Mouse (Mus musculus): ENCODE data around the gene Tmem41b. TPM values are rescaled to one million over a fixed set of nuclear protein-coding genes. Genes with fewer than 3 reads are reported as not detected.
A peak's percentile ranks its signal among the peaks of the same experiment; 100 is the strongest.

The Tmem41b gene
- polyA plus RNA-seq, 1 experiment from 2014 or later = 65.6 TPM

- peaks cover 6% of the 10 kb centered on the region; the same call in 1 of the 2 replicates for H3K4me1 ChIP-seq
- WGBS = 76% methylated on average over 11 of the region's 11 CpGs
- no peak for DNase-seq (ENCODE audit: low spot score)
- no peak overlapping the region for H3K4me3 ChIP-seq
- H3K36me3 ChIP-seq = peaks cover 7% of the 10 kb centered on the region
- no peaks in the 10 kb centered on the region for H3K9me3 ChIP-seq
- H3K27ac ChIP-seq = no peak overlapping the region
- no peaks in the 10 kb centered on the region for H3K27me3 ChIP-seq (ENCODE audit: insufficient read depth, poor library complexity, severe bottlenecking)
Measured at GRCm38 (mm10) chr7:109967805-109968579, 18.7 kb downstream of the Tmem41b start.

- Histone ChIP-seq H3K27me3 (ENCODE audit: insufficient read depth, poor library complexity, severe bottlenecking) (no peaks in the 10 kb centered on the region), H3K27ac (no peak overlapping the region), H3K4me3 (no peak overlapping the region), H3K4me1 (peaks cover 9% of the 10 kb centered on the region), H3K36me3 (no peaks in the 10 kb centered on the region), H3K9me3 (no peaks in the 10 kb centered on the region)
- DNase-seq (ENCODE audit: low spot score) = no peak
Measured at GRCm38 (mm10) chr7:109965658-109966057, 21.1 kb downstream of the Tmem41b start.

- Histone ChIP-seq H3K36me3 (no peaks in the 10 kb centered on the region), H3K4me3 (no peak overlapping the region), H3K4me1 (peaks cover 19% of the 10 kb centered on the region), H3K9me3 (no peaks in the 10 kb centered on the region), H3K27ac (no peak overlapping the region), H3K27me3 (ENCODE audit: insufficient read depth, poor library complexity, severe bottlenecking) (no peaks in the 10 kb centered on the region)
- 88% methylated on average over 4 of the region's 4 CpGs for WGBS
- no peak for DNase-seq (ENCODE audit: low spot score)
Measured at GRCm38 (mm10) chr7:109963707-109964106, 23.0 kb downstream of the Tmem41b start.

GRCm38 (mm10) chr7:109962596-109962995, 24.1 kb downstream of the Tmem41b start:
- no peaks in the 10 kb centered on the region for H3K36me3 ChIP-seq
- H3K27me3 ChIP-seq (ENCODE audit: insufficient read depth, poor library complexity, severe bottlenecking) = no peaks in the 10 kb centered on the region
- no peaks in the 10 kb centered on the region for H3K9me3 ChIP-seq
- WGBS = 79% methylated on average over 4 of the region's 4 CpGs
- peaks cover 23% of the 10 kb centered on the region for H3K4me1 ChIP-seq
- no peak for DNase-seq (ENCODE audit: low spot score)
- no peak overlapping the region for H3K4me3 ChIP-seq
- no peak overlapping the region for H3K27ac ChIP-seq

- no peak for DNase-seq (ENCODE audit: low spot score)
- no peaks in the 10 kb centered on the region for H3K27me3 ChIP-seq (ENCODE audit: insufficient read depth, poor library complexity, severe bottlenecking)
- H3K4me1 ChIP-seq = peaks cover 27% of the 10 kb centered on the region
- no peaks in the 10 kb centered on the region for H3K36me3 ChIP-seq
- H3K9me3 ChIP-seq = no peaks in the 10 kb centered on the region
- WGBS = 81% methylated on average over 2 of the region's 2 CpGs
- no peak overlapping the region for H3K27ac ChIP-seq
- H3K4me3 ChIP-seq = no peak overlapping the region
Measured at GRCm38 (mm10) chr7:109961570-109961969, 25.2 kb downstream of the Tmem41b start.

- WGBS = 8% methylated on average over 13 of the region's 13 CpGs
- H3K4me3 ChIP-seq = peak overlapping the region; percentile 86
Measured at GRCm38 (mm10) chr7:109960613-109961154, 26.0 kb downstream of the Tmem41b start.

GRCm38 (mm10) chr7:109959716-109960612, 26.8 kb downstream of the Tmem41b start, which contains the start of gene Dennd5a:
Dennd5a (minus strand) TSS chr7:109960470.
- Histone ChIP-seq H3K36me3 (no peaks in the 10 kb centered on the region), H3K27me3 (ENCODE audit: insufficient read depth, poor library complexity, severe bottlenecking) (no peaks in the 10 kb centered on the region), H3K27ac (peak within 1 kb of the TSS; percentile 97), H3K9me3 (no peaks in the 10 kb centered on the region), H3K4me3 (peak within 1 kb of the TSS; percentile 86), H3K4me1 (peaks cover 32% of the 10 kb centered on the region)
- DNase-seq (ENCODE audit: low spot score) = peak; percentile 93
- WGBS = 2% methylated on average over 107 of the region's 107 CpGs

More at GRCm38 (mm10) chr7:109960613-109961154, 26.0 kb downstream of the Tmem41b start:
- H3K36me3 ChIP-seq = no peaks in the 10 kb centered on the region
- peak overlapping the region; percentile 97 for H3K27ac ChIP-seq
- no peaks in the 10 kb centered on the region for H3K9me3 ChIP-seq
- H3K4me1 ChIP-seq = peaks cover 27% of the 10 kb centered on the region
- DNase-seq (ENCODE audit: low spot score) = no peak
- no peaks in the 10 kb centered on the region for H3K27me3 ChIP-seq (ENCODE audit: insufficient read depth, poor library complexity, severe bottlenecking)

- no peak for DNase-seq (ENCODE audit: low spot score)
- Histone ChIP-seq H3K9me3 (no peaks in the 10 kb centered on the region), H3K27me3 (ENCODE audit: insufficient read depth, poor library complexity, severe bottlenecking) (no peaks in the 10 kb centered on the region), H3K36me3 (no peaks in the 10 kb centered on the region), H3K27ac (peak overlapping the region; percentile 97), H3K4me1 (peaks cover 39% of the 10 kb centered on the region), H3K4me3 (peak overlapping the region; percentile 86)
- WGBS = 6% methylated on average over 18 of the region's 18 CpGs
Measured at GRCm38 (mm10) chr7:109958843-109959715, 27.6 kb downstream of the Tmem41b start.

- 0 out of 2 replicates have a peak overlapping the region, but pooled peaks have one; percentile 17 for H3K27ac ChIP-seq
- no peak for DNase-seq (ENCODE audit: low spot score)
- H3K27me3 ChIP-seq (ENCODE audit: insufficient read depth, poor library complexity, severe bottlenecking) = no peaks in the 10 kb centered on the region
- peak overlapping the region; percentile 86 for H3K4me3 ChIP-seq
- 66% methylated on average over 8 of the region's 8 CpGs for WGBS
- no peaks in the 10 kb centered on the region for H3K36me3 ChIP-seq
- H3K4me1 ChIP-seq = peaks cover 39% of the 10 kb centered on the region
- H3K9me3 ChIP-seq = no peaks in the 10 kb centered on the region
Measured at GRCm38 (mm10) chr7:109957996-109958789, 28.5 kb downstream of the Tmem41b start.

GRCm38 (mm10) chr7:109954622-109955401, 31.9 kb downstream of the Tmem41b start:
- 62% methylated on average over 6 of the region's 6 CpGs for WGBS

GRCm38 (mm10) chr7:109951297-109951696, 35.4 kb downstream of the Tmem41b start:
- Histone ChIP-seq H3K27ac (no peak overlapping the region), H3K27me3 (ENCODE audit: insufficient read depth, poor library complexity, severe bottlenecking) (no peaks in the 10 kb centered on the region)
- 79% methylated on average over 4 of the region's 4 CpGs for WGBS

More at GRCm38 (mm10) chr7:109954622-109955401, 31.9 kb downstream of the Tmem41b start:
- no peaks in the 10 kb centered on the region for H3K36me3 ChIP-seq
- H3K27ac ChIP-seq = no peak overlapping the region
- H3K27me3 ChIP-seq (ENCODE audit: insufficient read depth, poor library complexity, severe bottlenecking) = no peaks in the 10 kb centered on the region
- peaks cover 30% of the 10 kb centered on the region for H3K4me1 ChIP-seq
- H3K9me3 ChIP-seq = no peaks in the 10 kb centered on the region
- H3K4me3 ChIP-seq = no peak overlapping the region
- DNase-seq (ENCODE audit: low spot score) = no peak

More at GRCm38 (mm10) chr7:109951297-109951696, 35.4 kb downstream of the Tmem41b start:
- H3K4me1 ChIP-seq = peaks cover 15% of the 10 kb centered on the region
- no peaks in the 10 kb centered on the region for H3K9me3 ChIP-seq
- DNase-seq (ENCODE audit: low spot score) = no peak
- no peak overlapping the region for H3K4me3 ChIP-seq
- no peaks in the 10 kb centered on the region for H3K36me3 ChIP-seq
